Mouse (Mus musculus) C2C12 (cell line): ENCODE data around the gene Steap2.

Experiments
- CEBPB ChIP-seq: IDR thresholded peaks from one replicate; pipeline ENCODE4 v1.6.1; 2011; ENCODE audit warnings: low read depth, mild to moderate bottlenecking, control low read depth, moderate library complexity
- CTCF ChIP-seq: IDR thresholded peaks from one replicate; pipeline ENCODE4 v1.5.1; 2011; ENCODE audit not compliant: control insufficient read depth, insufficient read depth, insufficient read length
- FOSL1 ChIP-seq: IDR thresholded peaks from one replicate; pipeline ENCODE4 v1.8.0; 2011; ENCODE audit warnings: mild to moderate bottlenecking, low read length; ENCODE audit not compliant: poor library complexity, insufficient read depth, severe bottlenecking
- MAX ChIP-seq: IDR thresholded peaks from one replicate; pipeline ENCODE4 v1.6.1; 2011; ENCODE audit warnings: mild to moderate bottlenecking, control low read depth
- MYOD1 ChIP-seq: IDR thresholded peaks from one replicate; pipeline ENCODE4 v1.6.1; 2011; ENCODE audit warnings: low read depth; ENCODE audit not compliant: control insufficient read depth, insufficient read length
- USF1 ChIP-seq: IDR thresholded peaks from one replicate; pipeline ENCODE4 v1.6.1; 2011; ENCODE audit warnings: low read depth, mild to moderate bottlenecking, control low read depth, moderate library complexity

DNA sequence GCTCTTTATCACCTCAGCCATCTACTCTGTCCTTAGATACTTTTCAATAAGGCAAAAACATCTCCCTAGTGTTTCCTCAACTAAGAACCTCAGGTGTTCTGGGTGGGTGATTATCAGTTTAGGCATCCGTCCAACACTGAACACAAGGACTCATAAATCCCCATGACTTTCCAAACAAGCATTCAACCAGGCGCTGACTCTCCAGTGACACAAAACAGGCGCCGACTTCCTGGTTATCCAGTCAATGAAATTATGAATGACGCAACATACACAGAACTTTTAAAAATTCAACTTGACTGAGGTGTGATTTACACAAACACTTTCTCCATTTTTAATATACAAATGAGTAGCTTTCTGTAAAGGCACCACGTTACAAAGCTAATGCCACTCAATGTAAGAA, 6.2 kb downstream of the Steap2 start:
- TF ChIP-seq USF1, result no peak
- TF ChIP-seq MAX, result no peak
- no peak for TF ChIP-seq CTCF
- peak; percentile 78 for TF ChIP-seq CEBPB
- no peak for TF ChIP-seq MYOD1
- TF ChIP-seq FOSL1, result no peak
